Mouse (Mus musculus) E14TG2a.4 (cell line): ENCODE data around the gene Ces2e.

Experiments used
- H3K27me3 ChIP-seq: 2 replicates; pipeline ENCODE4 v1.6.1; 2014; ENCODE audit warnings: low read length, control low read depth; ENCODE audit not compliant: insufficient read depth
- H3K36me3 ChIP-seq: 2 replicates; pipeline ENCODE4 v1.6.1; 2014; ENCODE audit warnings: low read length, control low read depth; ENCODE audit not compliant: insufficient read depth
- H3K4me1 ChIP-seq: replicated peaks from 2 replicates; pipeline ENCODE4 v1.6.1; 2014; ENCODE audit warnings: low read depth, low read length, control low read depth
- H3K4me3 ChIP-seq: replicated peaks from 2 replicates; pipeline ENCODE4 v1.5.1; 2014; ENCODE audit warnings: mild to moderate bottlenecking, low read length
- H3K9me3 ChIP-seq: 2 replicates; pipeline ENCODE4 v1.6.1; 2014; ENCODE audit warnings: low read length, control low read depth
- CTCF ChIP-seq: conservative IDR thresholded peaks from 2 replicates; pipeline ENCODE4 v1.5.1; 2014; ENCODE audit warnings: low read length
- NANOG ChIP-seq: IDR thresholded peaks from 2 replicates; pipeline ENCODE4 v1.6.1; 2014; ENCODE audit warnings: borderline replicate concordance, low read length, mixed read lengths
- POU5F1 ChIP-seq: IDR thresholded peaks from 2 replicates; pipeline ENCODE4 v1.6.1; 2014; ENCODE audit warnings: low read length, borderline replicate concordance

Ces2e gene

DNA sequence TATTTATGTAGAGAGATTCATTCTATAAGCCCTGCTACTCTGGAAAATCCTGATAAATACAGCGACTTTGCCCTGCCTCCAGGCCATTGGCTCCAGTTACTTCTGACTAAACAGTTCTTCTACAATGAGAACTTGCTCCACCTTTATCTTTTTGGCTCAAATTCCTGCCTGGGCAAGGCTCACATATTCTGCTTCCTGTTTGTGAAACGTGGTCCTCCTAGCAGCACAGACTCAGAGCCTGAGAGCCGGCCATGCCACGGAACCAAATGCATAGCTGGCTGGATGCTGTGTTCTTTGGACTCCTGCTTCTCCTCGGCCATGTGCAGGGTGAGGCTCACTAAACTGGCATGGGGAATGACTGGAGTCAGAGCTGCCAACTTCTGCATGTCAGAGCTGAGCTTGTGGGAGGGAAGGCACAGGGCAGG is 35.5 kb downstream of the Ces2e start, which contains the start of gene Ces2g:
TSS of gene Ces2g (plus strand) at position 182 of the 425 bp plus-strand sequence.
- no peaks in the 10 kb centered on the region for H3K27me3 ChIP-seq
- no peaks in the 10 kb centered on the region for H3K4me1 ChIP-seq
- no peaks in the 10 kb centered on the region for H3K9me3 ChIP-seq
- TF ChIP-seq NANOG = no peak
- TF ChIP-seq POU5F1 = no peak
- no peak for TF ChIP-seq CTCF
- no peaks in the 10 kb centered on the region for H3K36me3 ChIP-seq
- no peak within 1 kb of the TSS for H3K4me3 ChIP-seq

DNA sequence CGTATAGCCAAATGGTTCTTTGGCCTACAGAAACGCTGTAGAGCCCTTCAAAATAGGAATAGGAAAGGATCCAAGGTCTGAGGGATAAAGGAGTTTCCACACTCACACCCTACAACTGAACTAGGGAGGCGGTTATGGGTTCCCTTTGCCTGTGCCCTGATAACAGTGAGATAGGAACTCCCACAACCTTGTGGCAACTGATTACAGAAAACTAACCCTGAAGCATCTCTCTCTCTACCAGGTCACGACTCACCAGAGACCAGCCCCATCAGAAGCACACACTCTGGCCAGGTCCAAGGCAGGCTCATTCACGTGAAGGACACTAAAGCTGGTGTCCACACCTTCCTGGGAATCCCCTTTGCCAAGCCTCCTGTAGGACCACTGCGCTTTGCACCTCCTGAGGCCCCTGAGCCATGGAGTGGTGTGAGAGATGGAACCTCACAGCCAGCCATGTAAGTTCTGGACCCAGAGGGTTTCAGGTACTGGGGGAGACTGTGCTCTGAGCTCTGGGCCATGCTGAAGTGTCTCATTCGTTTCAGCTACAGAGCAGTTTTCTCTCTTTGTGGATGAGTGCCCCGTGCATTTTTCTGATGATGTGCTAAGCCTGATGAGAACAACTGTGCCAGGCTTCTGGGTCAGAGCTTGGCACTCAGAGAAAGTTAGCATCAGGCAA is 36.3 kb downstream of the Ces2e start:
- TF ChIP-seq CTCF (no peak), POU5F1 (no peak), NANOG (no peak)
- H3K4me3 ChIP-seq = no peak overlapping the region
- H3K4me1 ChIP-seq = no peaks in the 10 kb centered on the region
- no peaks in the 10 kb centered on the region for H3K9me3 ChIP-seq
- H3K36me3 ChIP-seq = no peaks in the 10 kb centered on the region
- no peaks in the 10 kb centered on the region for H3K27me3 ChIP-seq

GRCm38 (mm10) chr8:104963375-104963894 is 37.4 kb downstream of the Ces2e start:
- Histone ChIP-seq H3K27me3 (no peaks in the 10 kb centered on the region), H3K4me1 (no peaks in the 10 kb centered on the region), H3K9me3 (no peaks in the 10 kb centered on the region), H3K4me3 (no peak overlapping the region), H3K36me3 (no peaks in the 10 kb centered on the region)
- no peak for TF ChIP-seq POU5F1
- no peak for TF ChIP-seq NANOG
- no peak for TF ChIP-seq CTCF

DNA sequence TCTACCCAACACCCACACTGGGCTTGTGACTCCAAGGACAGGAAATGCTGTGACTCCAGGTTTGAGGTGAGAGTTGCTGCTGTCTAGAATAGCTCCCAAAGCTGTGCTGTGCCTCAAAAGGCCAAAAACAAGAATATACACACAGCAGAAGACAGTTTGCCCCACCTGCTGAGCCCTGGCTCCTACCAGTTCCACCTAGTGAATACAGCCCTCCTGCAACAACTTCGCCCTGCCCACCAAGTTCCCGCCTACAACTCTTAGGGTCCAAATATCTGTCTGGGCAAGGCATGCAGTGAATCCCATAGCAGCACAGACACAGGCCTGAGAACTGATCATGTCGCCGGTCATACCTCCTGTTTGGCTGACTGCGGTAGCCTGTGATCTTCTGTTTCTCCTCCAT is 58.1 kb downstream of the Ces2e start:
- TF ChIP-seq NANOG = no peak
- TF ChIP-seq POU5F1 = no peak
- no peak for TF ChIP-seq CTCF
- H3K36me3 ChIP-seq = no peaks in the 10 kb centered on the region
- H3K9me3 ChIP-seq = peaks cover 3% of the 10 kb centered on the region; the same call in 1 of the 2 replicates
- H3K4me1 ChIP-seq = no peaks in the 10 kb centered on the region; the same call in 1 of the 2 replicates
- no peak overlapping the region for H3K4me3 ChIP-seq
- H3K27me3 ChIP-seq = no peaks in the 10 kb centered on the region
